Mouse (Mus musculus) myocyte (in vitro differentiated cells): ENCODE measurements around the gene Grin2a.
"Not testable (repeated sequence)": the region's sequence is repeated elsewhere in the genome, so short reads cannot be mapped to it uniquely, and the experiment has no call there.

Experiments used
- E2F4 ChIP-seq: IDR thresholded peaks from one replicate; pipeline ENCODE4 v1.6.1; 2011; ENCODE audit warnings: mild to moderate bottlenecking, control low read depth, moderate library complexity; ENCODE audit not compliant: insufficient read depth
- MYOG ChIP-seq, 3 experiments: IDR thresholded peaks; one replicate each; pipeline ENCODE4 v1.6.1; 2011; ENCODE audit warnings: control low read depth in 2 of 3, low read depth in 2 of 3, mild to moderate bottlenecking in 2 of 3; ENCODE audit not compliant: insufficient read length in 2 of 3, control insufficient read depth in 1 of 3, insufficient read depth in 1 of 3
- POLR2A ChIP-seq: IDR thresholded peaks from one replicate; pipeline ENCODE4 v1.6.1; 2011; ENCODE audit warnings: low read depth, mild to moderate bottlenecking, control low read depth, moderate library complexity; ENCODE audit not compliant: insufficient read length
- TCF12 ChIP-seq: IDR thresholded peaks from one replicate; pipeline ENCODE4 v1.6.1; 2011; ENCODE audit warnings: mild to moderate bottlenecking, control low read depth; ENCODE audit not compliant: poor library complexity, insufficient read depth, severe bottlenecking
- TCF3 ChIP-seq: IDR thresholded peaks from one replicate; pipeline ENCODE4 v1.6.1; 2011; ENCODE audit warnings: low read depth, control low read depth; ENCODE audit not compliant: insufficient read length

DNA sequence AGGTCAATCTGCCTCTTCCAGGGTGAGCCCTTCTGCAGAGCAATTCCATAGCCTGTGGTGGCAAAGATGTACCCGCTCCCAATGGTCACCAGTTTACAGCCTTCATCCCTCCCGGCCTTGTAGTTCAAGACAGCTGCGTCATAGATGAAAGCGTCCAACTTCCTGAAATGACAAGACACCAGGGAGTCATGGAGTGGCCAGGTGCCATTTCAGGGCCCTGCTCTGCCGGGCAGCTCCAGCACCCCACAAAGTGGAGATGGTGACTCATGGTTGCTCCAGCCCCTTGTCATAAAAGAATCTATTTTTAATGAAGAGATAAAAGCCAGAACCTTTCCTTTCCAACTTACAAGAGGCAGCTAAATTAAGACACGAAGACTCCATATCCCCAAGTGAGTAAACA is 382.8 kb downstream of the Grin2a start:
- not testable (repeated sequence) for TF ChIP-seq E2F4; TCF12; POLR2A; TCF3; MYOG (IDR thresholded peaks at IDR 0.05; ENCODE audit: control insufficient read depth in 1 of 3, insufficient read depth in 1 of 3, insufficient read length in 2 of 3, low read depth in 2 of 3)
